Mouse (Mus musculus): ENCODE measurements around the gene Tex33. TPM values are rescaled to one million over a fixed set of nuclear protein-coding genes. Genes with fewer than 3 reads are reported as not detected.

Gene Tex33
- total and polyA plus RNA-seq, 3 experiments, result 4.3 to 4.7 TPM; not detected in 1

DNA sequence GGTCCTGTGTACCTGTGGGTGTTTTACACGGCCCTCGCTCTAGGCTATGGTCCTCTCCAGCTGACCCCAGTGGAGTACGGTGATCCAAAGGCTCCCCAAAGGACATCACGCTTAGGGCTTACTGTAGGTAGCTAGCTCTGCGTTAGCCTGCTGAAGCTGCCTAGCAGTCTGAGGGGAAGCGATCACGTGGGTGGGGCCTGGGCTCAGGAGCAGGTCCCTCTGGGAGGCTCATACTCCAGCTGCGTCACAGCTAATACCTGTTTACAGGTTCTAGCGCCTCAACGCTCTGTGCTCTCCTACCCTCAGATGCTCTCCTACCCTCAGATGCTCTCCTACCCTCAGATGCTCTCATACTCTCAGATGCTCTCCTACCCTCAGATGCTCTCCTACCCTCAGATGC is 35.2 kb upstream of the Tex33 start:
- no peak for TF ChIP-seq MEF2A (IDR thresholded peaks at IDR 0.05; ENCODE audit: extremely low read depth, insufficient replicate concordance, low read depth, low read length, poor library complexity, severe bottlenecking)
- no peak for TF ChIP-seq MAX (IDR thresholded peaks at IDR 0.05; ENCODE audit: low read length)
- no peak for TF ChIP-seq HCFC1 (IDR thresholded peaks at IDR 0.05; ENCODE audit: low read depth, low read length)
- no peak for TF ChIP-seq CHD1 (IDR thresholded peaks at IDR 0.05; ENCODE audit: low read depth, low read length)
- TF ChIP-seq ELF1 (IDR thresholded peaks at IDR 0.05; ENCODE audit: low read depth, low read length), result no peak
- no peak for TF ChIP-seq MAFK (IDR thresholded peaks at IDR 0.05; ENCODE audit: borderline replicate concordance, low read depth, low read length)
- TF ChIP-seq NRF1 (IDR thresholded peaks at IDR 0.05; ENCODE audit: insufficient read depth, low read depth, low read length, poor library complexity, severe bottlenecking), result no peak
- TF ChIP-seq SMC3 (IDR thresholded peaks at IDR 0.05; ENCODE audit: low read depth, low read length), result no peak
- no peak for TF ChIP-seq RAD21 (IDR thresholded peaks at IDR 0.05; ENCODE audit: low read depth, low read length)
- no peak for TF ChIP-seq MAZ (IDR thresholded peaks at IDR 0.05; ENCODE audit: low read depth, low read length)
- TF ChIP-seq SIN3A (IDR thresholded peaks at IDR 0.05; ENCODE audit: low read length), result no peak
- no peak for TF ChIP-seq EP300 (IDR thresholded peaks at IDR 0.05; ENCODE audit: low read depth in 1 of 2, low read length in 2 of 2)
- TF ChIP-seq POLR2AphosphoS5 (IDR thresholded peaks at IDR 0.05; ENCODE audit: borderline replicate concordance, low read depth, low read length), result no peak
- no peak for TF ChIP-seq GABPA (IDR thresholded peaks at IDR 0.05; ENCODE audit: low read depth, low read length)
- Histone ChIP-seq H3K27me3 (ENCODE audit: control insufficient read depth in 1 of 2, insufficient read depth in 2 of 2, low read length in 2 of 2) (no peaks in the 10 kb centered on the region), H3K9ac (ENCODE audit: control insufficient read depth, low read depth, low read length, poor library complexity, severe bottlenecking) (no peak overlapping the region)

GRCm38 (mm10) chr15:78429871-78430622 is 34.3 kb upstream of the Tex33 start:
- Histone ChIP-seq H3K79me2 (ENCODE audit: control insufficient read depth, insufficient read depth, low read length, poor library complexity) (no peaks in the 10 kb centered on the region), H3K27me3 (ENCODE audit: control insufficient read depth in 1 of 2, insufficient read depth in 2 of 2, low read length in 2 of 2) (no peaks in the 10 kb centered on the region), H3K4me3 (ENCODE audit: control insufficient read depth in 1 of 2, insufficient read depth in 1 of 2, low read depth in 2 of 2, low read length in 2 of 2) (no peak overlapping the region), H3K9me3 (replicated peaks; ENCODE audit: insufficient read depth, low read length) (no peaks in the 10 kb centered on the region), H3K36me3 (ENCODE audit: control insufficient read depth in 1 of 2, insufficient read depth in 2 of 2, low read length in 2 of 2) (no peaks in the 10 kb centered on the region), H3K27ac (ENCODE audit: control insufficient read depth, low read depth, low read length) (no peak overlapping the region), H3K4me1 (ENCODE audit: control insufficient read depth in 1 of 2, insufficient read depth in 2 of 2, low read length in 2 of 2) (no peaks in the 10 kb centered on the region), H3K9ac (ENCODE audit: control insufficient read depth, low read depth, low read length, poor library complexity, severe bottlenecking) (no peak overlapping the region)
- no peak for DNase-seq (ENCODE audit: low read depth, low spot score)
- TF ChIP-seq MAZ (IDR thresholded peaks at IDR 0.05; ENCODE audit: low read depth, low read length), result no peak
- TF ChIP-seq HCFC1 (IDR thresholded peaks at IDR 0.05; ENCODE audit: low read depth, low read length), result no peak
- TF ChIP-seq KAT2A (conservative IDR thresholded peaks at IDR 0.05; ENCODE audit: low read depth, low read length), result no peak
- TF ChIP-seq MAX (IDR thresholded peaks at IDR 0.05; ENCODE audit: low read length), result no peak

More for the DNA sequence above, 35.2 kb upstream of the Tex33 start:
- H3K36me3 ChIP-seq (ENCODE audit: control insufficient read depth in 1 of 2, insufficient read depth in 2 of 2, low read length in 2 of 2), result no peaks in the 10 kb centered on the region
- H3K9me3 ChIP-seq (replicated peaks; ENCODE audit: insufficient read depth, low read length), result no peaks in the 10 kb centered on the region
- DNase-seq (ENCODE audit: low read depth, low spot score), result no peak
- H3K27ac ChIP-seq (ENCODE audit: control insufficient read depth, low read depth, low read length), result no peak overlapping the region
- no peaks in the 10 kb centered on the region for H3K79me2 ChIP-seq (ENCODE audit: control insufficient read depth, insufficient read depth, low read length, poor library complexity)
- no peak overlapping the region for H3K4me3 ChIP-seq (ENCODE audit: control insufficient read depth in 1 of 2, insufficient read depth in 1 of 2, low read depth in 2 of 2, low read length in 2 of 2)
- H3K4me1 ChIP-seq (ENCODE audit: control insufficient read depth in 1 of 2, insufficient read depth in 2 of 2, low read length in 2 of 2), result no peaks in the 10 kb centered on the region

Data from MEL (cell line).